Mouse (Mus musculus): ENCODE results near the gene Tex264.

GRCm38 (mm10) chr9:106733690-106734089 lies 48.0 kb upstream of the Tex264 start:
- TF ChIP-seq CTCF (IDR thresholded peaks at IDR 0.05; ENCODE audit: extremely low read depth, insufficient read length, insufficient replicate concordance, low read depth, low read length) = no peak
- no peak for TF ChIP-seq POLR2A (IDR thresholded peaks at IDR 0.05; ENCODE audit: low read depth, low read length)
